Mouse (Mus musculus) MEL (cell line): ENCODE results near the gene Hcfc1. TPM values are rescaled to one million over a fixed set of nuclear protein-coding genes. Genes with fewer than 3 reads are reported as not detected.
A peak's percentile ranks its signal among the peaks of the same experiment; 100 is the strongest.

Experiments used
- DNase-seq: peaks from one replicate; pipeline ENCODE4 v3.0.0; 2011; ENCODE audit warnings: low read depth, low spot score
- H3K27ac ChIP-seq: 2 replicates; pipeline ENCODE4 v1.5.1; 2012; ENCODE audit warnings: low read depth, mild to moderate bottlenecking, control low read depth, low read length, moderate library complexity; ENCODE audit not compliant: control insufficient read depth
- H3K27me3 ChIP-seq, 2 experiments: fragments of 150-350 bp in 1 of 2; sonication (generic) in 1 of 2; 2 replicates each; pipeline ENCODE4 v1.6.1; 2012; ENCODE audit warnings: low read length in 2 of 2, mild to moderate bottlenecking in 2 of 2, improper control_type of control experiment in 1 of 2, moderate library complexity in 1 of 2; ENCODE audit not compliant: insufficient read depth in 2 of 2, control insufficient read depth in 1 of 2
- H3K36me3 ChIP-seq, 2 experiments: 2 replicates each; pipeline ENCODE4 v1.6.1; 2012 to 2014; ENCODE audit warnings: low read length in 2 of 2, improper control_type of control experiment in 1 of 2, inconsistent platforms in 1 of 2, mild to moderate bottlenecking in 1 of 2; ENCODE audit not compliant: insufficient read depth in 2 of 2, control insufficient read depth in 1 of 2
- H3K4me1 ChIP-seq, 2 experiments: fragments of 150-350 bp in 1 of 2; sonication (generic) in 1 of 2; 2 replicates each; pipeline ENCODE4 v1.6.1; 2012; ENCODE audit warnings: low read length in 2 of 2, improper control_type of control experiment in 1 of 2, mild to moderate bottlenecking in 1 of 2; ENCODE audit not compliant: insufficient read depth in 2 of 2, control insufficient read depth in 1 of 2
- H3K4me3 ChIP-seq, 2 experiments: fragments of 150-350 bp in 1 of 2; sonication (generic) in 1 of 2; 2 replicates each; pipeline ENCODE4 v1.5.1; 2012; ENCODE audit warnings: low read depth in 2 of 2, low read length in 2 of 2, mild to moderate bottlenecking in 2 of 2, moderate library complexity in 2 of 2, control low read depth in 1 of 2, improper control_type of control experiment in 1 of 2; ENCODE audit not compliant: control insufficient read depth in 1 of 2, insufficient read depth in 1 of 2
- H3K79me2 ChIP-seq: 2 replicates; pipeline ENCODE4 v1.6.1; 2012; ENCODE audit warnings: mild to moderate bottlenecking, low read length, moderate library complexity; ENCODE audit not compliant: control insufficient read depth, poor library complexity, insufficient read depth
- H3K9ac ChIP-seq: 2 replicates; pipeline ENCODE4 v1.6.1; 2012; ENCODE audit warnings: low read depth, mild to moderate bottlenecking, control low read depth, low read length, moderate library complexity; ENCODE audit not compliant: control insufficient read depth, poor library complexity, severe bottlenecking
- H3K9me3 ChIP-seq: fragments of 150-350 bp; sonication (generic); replicated peaks from 2 replicates; pipeline ENCODE4 v1.6.1; 2012; ENCODE audit warnings: mild to moderate bottlenecking, low read length, improper control_type of control experiment, moderate library complexity; ENCODE audit not compliant: insufficient read depth
- BHLHE40 ChIP-seq: IDR thresholded peaks from 2 replicates; pipeline ENCODE4 v1.6.1; 2012; ENCODE audit warnings: low read depth, mild to moderate bottlenecking, inconsistent platforms, low read length, improper control_type of control experiment, borderline replicate concordance
- HCFC1 ChIP-seq: IDR thresholded peaks from 2 replicates; pipeline ENCODE4 v1.6.1; 2012; ENCODE audit warnings: low read depth, mild to moderate bottlenecking, inconsistent platforms, low read length, improper control_type of control experiment, moderate library complexity
- JUND ChIP-seq: IDR thresholded peaks from 2 replicates; pipeline ENCODE4 v1.6.1; 2011; ENCODE audit warnings: low read depth, mild to moderate bottlenecking, improper control_type of control experiment, low read length
- MAFK ChIP-seq: IDR thresholded peaks from 2 replicates; pipeline ENCODE4 v1.6.1; 2011; ENCODE audit warnings: low read depth, mild to moderate bottlenecking, low read length, improper control_type of control experiment, borderline replicate concordance
- MAX ChIP-seq: IDR thresholded peaks from 2 replicates; pipeline ENCODE4 v1.6.1; 2011; ENCODE audit warnings: low read length, improper control_type of control experiment
- MAZ ChIP-seq: IDR thresholded peaks from 2 replicates; pipeline ENCODE4 v1.6.1; 2012; ENCODE audit warnings: low read depth, mild to moderate bottlenecking, inconsistent platforms, low read length, improper control_type of control experiment
- MEF2A ChIP-seq: IDR thresholded peaks from 2 replicates; pipeline ENCODE4 v1.6.1; 2014; ENCODE audit warnings: low read depth, mild to moderate bottlenecking, inconsistent platforms, low read length, improper control_type of control experiment; ENCODE audit not compliant: poor library complexity, insufficient replicate concordance, severe bottlenecking; ENCODE audit errors: extremely low read depth
- MXI1 ChIP-seq: IDR thresholded peaks from 2 replicates; pipeline ENCODE4 v1.6.1; 2011; ENCODE audit warnings: mild to moderate bottlenecking, low read depth, low read length, improper control_type of control experiment
- MYB ChIP-seq: IDR thresholded peaks from 2 replicates; pipeline ENCODE4 v1.6.1; 2011; ENCODE audit warnings: mild to moderate bottlenecking, low read depth, low read length, improper control_type of control experiment
- NELFE ChIP-seq: IDR thresholded peaks from 2 replicates; pipeline ENCODE4 v1.6.1; 2011; ENCODE audit warnings: low read depth, low read length, improper control_type of control experiment
- POLR2A ChIP-seq, 2 experiments: IDR thresholded peaks; 2 replicates each; pipeline ENCODE4 v1.6.1; 2011 to 2012; ENCODE audit warnings: low read length in 2 of 2, mild to moderate bottlenecking in 2 of 2, control low read depth in 1 of 2, improper control_type of control experiment in 1 of 2, low read depth in 1 of 2, moderate library complexity in 1 of 2; ENCODE audit not compliant: control insufficient read depth in 1 of 2, insufficient read depth in 1 of 2, poor library complexity in 1 of 2
- POLR2AphosphoS2 ChIP-seq: IDR thresholded peaks from 2 replicates; pipeline ENCODE4 v1.6.1; 2011; ENCODE audit warnings: low read length, improper control_type of control experiment
- USF2 ChIP-seq, 2 experiments: IDR thresholded peaks; 2 replicates each; pipeline ENCODE4 v1.6.1; 2011 to 2012; ENCODE audit warnings: improper control_type of control experiment in 2 of 2, low read length in 2 of 2, borderline replicate concordance in 1 of 2, inconsistent platforms in 1 of 2, low read depth in 1 of 2, mild to moderate bottlenecking in 1 of 2; ENCODE audit not compliant: insufficient read depth in 1 of 2
- ZKSCAN1 ChIP-seq: IDR thresholded peaks from 2 replicates; pipeline ENCODE4 v1.6.1; 2012; ENCODE audit warnings: low read depth, mild to moderate bottlenecking, inconsistent platforms, low read length, improper control_type of control experiment, moderate library complexity
- ZMIZ1 ChIP-seq: IDR thresholded peaks from 2 replicates; pipeline ENCODE4 v1.6.1; 2012; ENCODE audit warnings: low read depth, mild to moderate bottlenecking, inconsistent platforms, low read length, improper control_type of control experiment, moderate library complexity
- ZNF384 ChIP-seq: IDR thresholded peaks from 2 replicates; pipeline ENCODE4 v1.6.1; 2012; ENCODE audit warnings: low read depth, mild to moderate bottlenecking, inconsistent platforms, low read length, improper control_type of control experiment
- polyA plus RNA-seq, 2 experiments: library from polyadenylated mRNA; stranded (reverse) in 1 of 2; unstranded in 1 of 2; fragments of >175 nt in 1 of 2; fragments of >200 nt in 1 of 2; gene quantifications; 2 replicates each; pipeline versions ENCODE4 v1.2.1 to v1.2.4; 2012; ENCODE audit warnings: low replicate concordance in 2 of 2, low read depth in 1 of 2; ENCODE audit not compliant: insufficient read length in 2 of 2, insufficient read depth in 1 of 2, missing spikeins in 1 of 2
- total RNA-seq: library from RNA; depleted of rRNA; stranded (reverse); fragments of 300-350 nt; gene quantifications from 2 replicates; pipeline ENCODE4 v1.2.3, GENCODE M21; 2012

The Hcfc1 gene
- total and polyA plus RNA-seq, 3 experiments, result 40.8 to 146 (median 53.6) TPM

DNA sequence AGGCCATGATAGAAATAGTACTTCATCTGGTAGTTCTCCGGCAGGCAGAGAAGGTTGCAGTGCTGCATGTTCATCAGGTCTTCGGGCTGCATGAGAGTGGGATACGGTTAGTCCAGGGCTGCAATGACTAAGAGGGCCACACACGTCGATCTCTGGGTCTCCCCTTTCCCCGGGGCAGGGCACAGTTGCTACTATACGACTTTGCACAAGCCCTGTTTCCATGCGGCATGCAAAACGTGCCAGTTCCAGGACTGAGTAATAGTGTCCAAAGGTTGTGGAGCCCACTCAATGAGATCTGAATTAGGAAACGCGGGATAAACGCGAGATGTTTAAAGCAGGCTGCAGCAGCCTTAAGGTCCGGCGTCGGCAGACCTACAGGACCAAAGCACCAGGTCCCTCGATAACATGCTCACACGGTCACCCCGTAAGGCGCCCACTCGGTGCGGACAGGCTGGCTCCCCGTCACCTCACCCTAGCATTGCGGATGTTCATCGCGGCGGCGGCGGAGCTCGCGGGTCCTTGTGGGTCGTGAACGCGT is 44.8 kb downstream of the Hcfc1 start:
- Histone ChIP-seq H3K4me3 (peak overlapping the region; percentile 75 to 97), H3K9me3 (no peaks in the 10 kb centered on the region), H3K27me3 (no peaks in the 10 kb centered on the region), H3K36me3 (peaks cover 0 to 25% of the 10 kb centered on the region in 2 experiments; a peak in 2 of 4 replicates), H3K4me1 (peaks cover 3 to 24% of the 10 kb centered on the region in 2 experiments), H3K27ac (peak overlapping the region; percentile 87), H3K79me2 (peaks cover 22% of the 10 kb centered on the region), H3K9ac (peak overlapping the region; percentile 97)
- peak; percentile 50 for DNase-seq
- TF ChIP-seq BHLHE40 (no peak), ZNF384 (no peak), POLR2AphosphoS2 (0 out of 2 replicates have a peak, but pooled peaks have one; percentile 68), MAZ (no peak), USF2 (IDR thresholded peaks at IDR 0.05; ENCODE audit: borderline replicate concordance in 1 of 2, insufficient read depth in 1 of 2, low read depth in 1 of 2, low read length in 2 of 2) (no peak), POLR2A (IDR thresholded peaks at IDR 0.05; ENCODE audit: control insufficient read depth in 1 of 2, insufficient read depth in 1 of 2, low read depth in 1 of 2, low read length in 2 of 2, poor library complexity in 1 of 2) (peak; percentile 29 to 38; a peak in 1 of 4 replicates), NELFE (0 out of 2 replicates have a peak, but pooled peaks have one; percentile 69), MAX (no peak), MXI1 (peak; percentile 25; the same call in 1 of the 2 replicates), MYB (no peak), JUND (no peak)

DNA sequence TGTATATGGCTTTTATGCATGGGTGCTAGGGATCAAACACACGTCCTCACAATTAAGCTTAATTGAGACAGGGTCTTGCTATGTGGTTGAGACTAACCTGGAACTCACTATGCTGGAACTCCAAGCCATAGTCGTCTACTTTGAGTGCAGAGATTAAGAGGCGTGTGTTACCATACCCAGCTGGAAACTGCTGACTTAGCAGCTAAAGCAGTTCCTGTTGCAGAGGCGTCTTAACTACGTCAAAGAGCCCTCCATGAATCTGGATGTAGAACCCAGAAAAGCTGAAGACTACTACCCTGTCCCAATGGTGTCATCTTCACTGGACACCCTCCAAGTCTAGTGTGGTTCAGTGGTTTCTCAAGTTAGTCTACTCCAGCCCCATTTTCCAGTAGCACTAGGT is 47.5 kb downstream of the Hcfc1 start:
- TF ChIP-seq ZKSCAN1 (no peak), HCFC1 (no peak), ZMIZ1 (no peak), MEF2A (no peak), MAFK (peak; percentile 53; the same call in 1 of the 2 replicates)
- Histone ChIP-seq H3K9me3 (no peaks in the 10 kb centered on the region), H3K9ac (no peak overlapping the region), H3K79me2 (peaks cover 22% of the 10 kb centered on the region), H3K4me1 (peaks cover 8 to 30% of the 10 kb centered on the region in 2 experiments), H3K36me3 (peaks cover 0 to 37% of the 10 kb centered on the region in 2 experiments; a peak in 2 of 4 replicates), H3K27ac (no peak overlapping the region), H3K4me3 (no peak overlapping the region), H3K27me3 (no peaks in the 10 kb centered on the region)
- DNase-seq, result no peak
